Mouse (Mus musculus) embryonic facial prominence, embryonic 11.5 days (tissue): ENCODE data around the gene Cadm2. TPM values are rescaled to one million over a fixed set of nuclear protein-coding genes. Genes with fewer than 3 reads are reported as not detected.
A peak's percentile ranks its signal among the peaks of the same experiment; 100 is the strongest.

Experiments
- ATAC-seq: fragments of 200-750 bp; cut with Nextera tagmentation; replicated peaks from 2 replicates; pipeline ENCODE4 v1.8.0; 2017; ENCODE audit warnings: low read depth; ENCODE audit not compliant: insufficient number of reproducible peaks, low FRiP score, low TSS enrichment
- DNase-seq: peaks from one replicate; pipeline ENCODE4 v3.0.0-alpha.2; 2015; ENCODE audit warnings: low spot score
- H3K27ac ChIP-seq: fragments of 300-500 bp; sonication (generic); replicated peaks from 2 replicates; pipeline ENCODE4 v1.5.1; 2014; ENCODE audit warnings: mild to moderate bottlenecking, low read depth, low read length, control low read depth
- H3K27me3 ChIP-seq: fragments of 300-500 bp; sonication (generic); 2 replicates; pipeline ENCODE4 v1.6.1; 2014; ENCODE audit warnings: mild to moderate bottlenecking, low read length, moderate library complexity, mixed read lengths; ENCODE audit not compliant: control insufficient read depth, insufficient read depth
- H3K36me3 ChIP-seq: fragments of 300-500 bp; sonication (generic); replicated peaks from 2 replicates; pipeline ENCODE4 v1.6.1; 2014; ENCODE audit warnings: low read depth, mild to moderate bottlenecking, low read length, moderate library complexity, mixed read lengths; ENCODE audit not compliant: control insufficient read depth, insufficient read depth
- H3K4me1 ChIP-seq: fragments of 300-500 bp; sonication (generic); 2 replicates; pipeline ENCODE4 v1.6.1; 2014; ENCODE audit warnings: low read length, mixed read lengths; ENCODE audit not compliant: control insufficient read depth, insufficient read depth
- H3K4me2 ChIP-seq: fragments of 300-500 bp; sonication (generic); 2 replicates; pipeline ENCODE4 v1.6.1; 2014; ENCODE audit warnings: low read depth, mild to moderate bottlenecking, control low read depth, low read length, moderate library complexity
- H3K4me3 ChIP-seq: fragments of 300-500 bp; sonication (generic); 2 replicates; pipeline ENCODE4 v1.5.1; 2014; ENCODE audit warnings: low read depth, low read length, control low read depth
- H3K9ac ChIP-seq: fragments of 300-500 bp; sonication (generic); replicated peaks from 2 replicates; pipeline ENCODE4 v1.6.1; 2014; ENCODE audit warnings: mild to moderate bottlenecking, control low read depth, low read length
- H3K9me3 ChIP-seq: fragments of 300-500 bp; sonication (generic); replicated peaks from 2 replicates; pipeline ENCODE4 v1.6.1; 2016; ENCODE audit warnings: mild to moderate bottlenecking, low read length, inconsistent platforms, mixed read lengths; ENCODE audit not compliant: control insufficient read depth
- WGBS: fragments of 180-500 bp; shearing (Covaris S2); extraction: QIAGEN DNeasy Blood & Tissue Kit; methylation state at CpG from one replicate; pipeline ENCODE4 v1.1.7; 2014; 5-methylcytosine and 5-hydroxymethylcytosine counted together
- polyA plus RNA-seq: library from polyadenylated mRNA; unstranded; fragments of >200 nt; fragmentation: Nextera tagmentation; extraction: Ambion mirVana; gene quantifications from 2 replicates; pipeline ENCODE4 v1.2.1, GENCODE M21; 2014

The Cadm2 gene
- polyA plus RNA-seq, 1 experiment from 2014 or later, result 0.81 TPM

- no peak for ATAC-seq
- WGBS, result 89% methylated on average over 11 of the region's 11 CpGs
- no peak overlapping the region for H3K4me3 ChIP-seq
- no peak overlapping the region for H3K9ac ChIP-seq
- H3K36me3 ChIP-seq, result no peaks in the 10 kb centered on the region
- H3K27ac ChIP-seq, result no peak overlapping the region
- DNase-seq, result no peak
- H3K9me3 ChIP-seq, result no peaks in the 10 kb centered on the region
- H3K4me1 ChIP-seq, result no peaks in the 10 kb centered on the region
- no peak overlapping the region for H3K4me2 ChIP-seq
- H3K27me3 ChIP-seq, result no peaks in the 10 kb centered on the region
Measured at GRCm38 (mm10) chr16:66650348-66651012, 970.2 kb downstream of the Cadm2 start.

- WGBS, result 83% methylated on average over 4 of the region's 4 CpGs
- Histone ChIP-seq H3K27me3 (no peaks in the 10 kb centered on the region), H3K4me1 (no peaks in the 10 kb centered on the region), H3K9me3 (no peaks in the 10 kb centered on the region), H3K4me2 (no peak overlapping the region), H3K27ac (no peak overlapping the region), H3K36me3 (no peaks in the 10 kb centered on the region), H3K9ac (no peak overlapping the region), H3K4me3 (no peak overlapping the region)
- ATAC-seq (no peak), DNase-seq (peak; percentile 33)
Measured at GRCm38 (mm10) chr16:66647798-66648197, 972.9 kb downstream of the Cadm2 start.

- Histone ChIP-seq H3K9ac (no peak overlapping the region), H3K4me1 (no peaks in the 10 kb centered on the region), H3K4me2 (no peak overlapping the region), H3K27ac (no peak overlapping the region), H3K27me3 (no peaks in the 10 kb centered on the region), H3K9me3 (no peaks in the 10 kb centered on the region), H3K4me3 (no peak overlapping the region), H3K36me3 (no peaks in the 10 kb centered on the region)
- WGBS, result 84% methylated on average over 4 of the region's 4 CpGs
- ATAC-seq (no peak), DNase-seq (no peak)
Measured at GRCm38 (mm10) chr16:66643606-66644005, 977.1 kb downstream of the Cadm2 start.

- DNase-seq, result no peak
- Histone ChIP-seq H3K4me3 (no peak overlapping the region), H3K36me3 (no peaks in the 10 kb centered on the region), H3K4me1 (no peaks in the 10 kb centered on the region), H3K9me3 (no peaks in the 10 kb centered on the region), H3K27ac (no peak overlapping the region), H3K27me3 (no peaks in the 10 kb centered on the region), H3K4me2 (no peak overlapping the region), H3K9ac (no peak overlapping the region)
- no peak for ATAC-seq
Measured at GRCm38 (mm10) chr16:66627527-66627926, 993.2 kb downstream of the Cadm2 start.

GRCm38 (mm10) chr16:66622423-66622822 lies 998.3 kb downstream of the Cadm2 start:
- H3K4me2 ChIP-seq, result no peak overlapping the region
- H3K27me3 ChIP-seq, result no peaks in the 10 kb centered on the region
- H3K9ac ChIP-seq, result no peak overlapping the region
- ATAC-seq (no peak), DNase-seq (no peak)
- no peaks in the 10 kb centered on the region for H3K36me3 ChIP-seq
- no peaks in the 10 kb centered on the region for H3K4me1 ChIP-seq
- H3K4me3 ChIP-seq, result no peak overlapping the region
- H3K27ac ChIP-seq, result no peak overlapping the region
- no peaks in the 10 kb centered on the region for H3K9me3 ChIP-seq
- 44% methylated on average over 1 of the region's 1 CpGs for whole genome bisulfite sequencing

GRCm38 (mm10) chr16:66612624-66613023 lies 1008.1 kb downstream of the Cadm2 start:
- WGBS, result 62% methylated on average over 5 of the region's 5 CpGs
- H3K27me3 ChIP-seq, result no peaks in the 10 kb centered on the region
- DNase-seq (no peak), ATAC-seq (no peak)
- no peaks in the 10 kb centered on the region for H3K36me3 ChIP-seq
- no peaks in the 10 kb centered on the region for H3K4me1 ChIP-seq
- no peak overlapping the region for H3K27ac ChIP-seq
- H3K9me3 ChIP-seq, result no peaks in the 10 kb centered on the region
- H3K4me2 ChIP-seq, result no peak overlapping the region
- H3K4me3 ChIP-seq, result no peak overlapping the region
- H3K9ac ChIP-seq, result no peak overlapping the region
